Mouse (Mus musculus) left cerebral cortex, adult 6 months (tissue): ENCODE measurements around the gene Gm3604. TPM values are rescaled to one million over a fixed set of nuclear protein-coding genes. Genes with fewer than 3 reads are reported as not detected.

Experiments
- long read RNA-seq, 2 experiments: library from polyadenylated mRNA; unstranded; transcript quantifications; one replicate each; pipeline ENCODE4 v2.0.0; 2019 to 2020
- polyA plus RNA-seq: library from polyadenylated mRNA; unstranded; fragments of <200 nt; fragmentation: Nextera tagmentation; gene quantifications from 2 replicates; pipeline ENCODE4 v1.2.3, GENCODE M21; 2021

The Gm3604 gene
- 1.5 and 1.7 TPM in 2 replicates for polyA plus RNA-seq
- long read RNA-seq, experiment 1, transcript Gm3604-202 (4 exons, 2,310 nt): major isoform, 7 of 15 reads
- long read RNA-seq, experiment 1, partial matches to known transcripts: 0 of 15 reads
- long read RNA-seq, experiment 1, other reads (novel, unspliced or antisense): 5 of 15 reads
- long read RNA-seq, experiment 2: 0 reads

GRCm38 (mm10) chr13:62382952-62383351 is at the start of gene Gm3604:
Gm3604 (minus strand) TSS chr13:62383177.

Other genes with a start within 250 kb of the Gm3604 start
- gene Gm49359, start 83.7 kb upstream of the Gm3604 start, polyA plus RNA-seq: 5.7 and 6.0 TPM in 2 replicates
- gene Zfp935, start 175.3 kb upstream of the Gm3604 start, polyA plus RNA-seq: not detected in 2 replicates
- gene Zfp934, start 188.0 kb upstream of the Gm3604 start, polyA plus RNA-seq: 7.8 and 9.3 TPM in 2 replicates
- 3.1 and 4.1 TPM in 2 replicates for gene 6720489N17Rik, start 241.0 kb upstream of the Gm3604 start, polyA plus RNA-seq